19 mouse cellular contexts compared by ENCODE assay signal in the genomic region with DNA sequence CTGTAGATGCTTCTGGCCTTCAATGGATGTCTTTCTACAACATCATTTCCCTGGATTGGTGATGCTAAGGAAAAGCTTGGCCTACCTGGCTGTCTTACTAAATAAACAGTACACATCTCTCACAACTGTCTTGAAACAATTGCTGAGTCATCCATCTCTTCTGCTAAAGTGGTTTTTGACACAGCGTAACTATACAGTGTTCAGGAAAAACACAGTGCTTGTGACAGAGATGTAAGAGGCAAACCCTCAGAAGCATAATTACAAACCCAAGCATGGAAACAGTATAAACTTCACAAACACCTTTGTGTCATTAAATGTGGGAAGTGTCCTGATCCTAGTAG. TPM values are rescaled to one million over a fixed set of nuclear protein-coding genes. Genes with fewer than 3 reads are reported as not detected.
DNase-seq lines count a peak whose midpoint lies in the region; ATAC-seq and TF ChIP-seq lines count a peak whose summit lies in the region.
"Had no signal": no experiment of that assay in that cellular context is flagged by ENCODE, and none has a peak within 500 bp of the region (broad histone marks: within the 10 kb centered on the region; RNA-seq: fewer than 3 reads in every experiment).

No protein-coding gene starts in this region.

- 86% methylated on average over 1 of the region's 1 CpGs for WGBS in forebrain, embryonic 14.5 days
- WGBS in forebrain, postnatal 0 days = 67% methylated on average over 1 of the region's 1 CpGs
- WGBS in liver, embryonic 13.5 days (ENCODE audit: insufficient replicate concordance) = 87% methylated on average over 1 of the region's 1 CpGs
- 78% methylated on average over 1 of the region's 1 CpGs for WGBS in liver, embryonic 11.5 days
- WGBS in midbrain, embryonic 11.5 days = 95% methylated on average over 1 of the region's 1 CpGs
- WGBS in limb, embryonic 10.5 days = 94% methylated on average over 1 of the region's 1 CpGs

- peak overlapping the region; percentile 29 for H3K27ac ChIP-seq in forebrain, embryonic 14.5 days (ENCODE audit: low read depth, low read length)
- no peak overlapping the region for H3K27ac ChIP-seq in forebrain, postnatal 0 days (ENCODE audit: low read depth, low read length)
- peak overlapping the region; percentile 41; the same call in 1 of the 2 replicates for H3K27ac ChIP-seq in liver, embryonic 13.5 days
- H3K27ac ChIP-seq in liver, embryonic 11.5 days (ENCODE audit: low read depth, low read length) = no peak overlapping the region
- H3K27ac ChIP-seq in midbrain, embryonic 11.5 days (ENCODE audit: low read depth, low read length) = no peak overlapping the region
- no peak overlapping the region for H3K27ac ChIP-seq in limb, embryonic 10.5 days
- H3K27ac ChIP-seq: embryonic facial prominence, embryonic 10.5 days; heart, embryonic 10.5 days; lung, embryonic 15.5 days had no signal

- H3K4me1 ChIP-seq in forebrain, embryonic 14.5 days (ENCODE audit: control insufficient read depth, insufficient read depth, low read length) = no peaks in the 10 kb centered on the region; the same call in 1 of the 2 replicates
- no peaks in the 10 kb centered on the region for H3K4me1 ChIP-seq in forebrain, postnatal 0 days (ENCODE audit: insufficient read depth)
- peaks cover 14% of the 10 kb centered on the region for H3K4me1 ChIP-seq in liver, embryonic 13.5 days (replicated peaks)
- no peaks in the 10 kb centered on the region for H3K4me1 ChIP-seq in liver, embryonic 11.5 days (replicated peaks; ENCODE audit: control insufficient read depth, insufficient read depth, low read length)
- peaks cover 5% of the 10 kb centered on the region; the same call in 1 of the 2 replicates for H3K4me1 ChIP-seq in midbrain, embryonic 11.5 days (ENCODE audit: control insufficient read depth, insufficient read depth, low read length)
- H3K4me1 ChIP-seq in limb, embryonic 10.5 days = no peaks in the 10 kb centered on the region
- H3K4me1 ChIP-seq: embryonic facial prominence, embryonic 10.5 days; heart, embryonic 10.5 days; lung, embryonic 15.5 days had no signal

- no peak overlapping the region for H3K4me3 ChIP-seq in forebrain, embryonic 14.5 days (ENCODE audit: low read depth, low read length)
- H3K4me3 ChIP-seq in forebrain, postnatal 0 days (ENCODE audit: low read depth, low read length) = no peak overlapping the region
- H3K4me3 ChIP-seq in liver, embryonic 13.5 days (replicated peaks) = no peak overlapping the region
- H3K4me3 ChIP-seq in liver, embryonic 11.5 days (ENCODE audit: low read depth, low read length) = no peak overlapping the region
- no peak overlapping the region for H3K4me3 ChIP-seq in midbrain, embryonic 11.5 days (ENCODE audit: low read depth, low read length)
- H3K4me3 ChIP-seq in limb, embryonic 10.5 days = no peak overlapping the region
- H3K4me3 ChIP-seq: embryonic facial prominence, embryonic 10.5 days; heart, embryonic 10.5 days; lung, embryonic 15.5 days had no signal

- no peaks in the 10 kb centered on the region for H3K9me3 ChIP-seq in forebrain, embryonic 14.5 days (replicated peaks; ENCODE audit: control insufficient read depth, low read length)
- no peaks in the 10 kb centered on the region for H3K9me3 ChIP-seq in forebrain, postnatal 0 days (ENCODE audit: low read length)
- H3K9me3 ChIP-seq in liver, embryonic 13.5 days (replicated peaks) = no peaks in the 10 kb centered on the region
- H3K9me3 ChIP-seq in liver, embryonic 11.5 days (ENCODE audit: control insufficient read depth, low read length) = no peaks in the 10 kb centered on the region
- no peaks in the 10 kb centered on the region for H3K9me3 ChIP-seq in midbrain, embryonic 11.5 days (ENCODE audit: control insufficient read depth, low read length)
- no peaks in the 10 kb centered on the region for H3K9me3 ChIP-seq in limb, embryonic 10.5 days (replicated peaks)
- H3K9me3 ChIP-seq: embryonic facial prominence, embryonic 10.5 days; heart, embryonic 10.5 days; lung, embryonic 15.5 days had no signal

- ATAC-seq in forebrain, embryonic 14.5 days = no peak
- ATAC-seq in forebrain, postnatal 0 days = no peak
- ATAC-seq in liver, embryonic 13.5 days (ENCODE audit: low read depth) = 0 out of 2 replicates have a peak, but pooled peaks have one; percentile 57
- ATAC-seq in liver, embryonic 11.5 days (replicated peaks; ENCODE audit: low FRiP score) = no peak
- ATAC-seq in monocyte, adult 5-6 weeks (replicated peaks; ENCODE audit: insufficient number of reproducible peaks, low FRiP score, low TSS enrichment, poor library complexity, severe bottlenecking) = 0 out of 2 replicates have a peak, but pooled peaks have one; percentile 1
- ATAC-seq in midbrain, embryonic 11.5 days (ENCODE audit: low FRiP score) = no peak

- no peak for TF ChIP-seq CTCF in forebrain, postnatal 0 days (IDR thresholded peaks at IDR 0.05; ENCODE audit: low read depth)

- H3K9ac ChIP-seq in forebrain, embryonic 14.5 days (ENCODE audit: low read length) = no peak overlapping the region
- H3K9ac ChIP-seq in forebrain, postnatal 0 days = no peak overlapping the region
- no peak overlapping the region for H3K9ac ChIP-seq in liver, embryonic 13.5 days
- no peak overlapping the region for H3K9ac ChIP-seq in liver, embryonic 11.5 days (ENCODE audit: low read depth, low read length)
- H3K9ac ChIP-seq in midbrain, embryonic 11.5 days (ENCODE audit: low read length) = no peak overlapping the region
- H3K9ac ChIP-seq: lung, embryonic 15.5 days had no signal

- no peaks in the 10 kb centered on the region for H3K36me3 ChIP-seq in forebrain, embryonic 14.5 days (ENCODE audit: control insufficient read depth, insufficient read depth, low read length)
- no peaks in the 10 kb centered on the region for H3K36me3 ChIP-seq in forebrain, postnatal 0 days (ENCODE audit: insufficient read depth)
- peaks cover 29% of the 10 kb centered on the region for H3K36me3 ChIP-seq in liver, embryonic 13.5 days
- H3K36me3 ChIP-seq in liver, embryonic 11.5 days (ENCODE audit: control insufficient read depth, insufficient read depth, low read length) = no peaks in the 10 kb centered on the region
- no peaks in the 10 kb centered on the region for H3K36me3 ChIP-seq in midbrain, embryonic 11.5 days (ENCODE audit: control insufficient read depth, insufficient read depth, low read length)
- no peaks in the 10 kb centered on the region for H3K36me3 ChIP-seq in limb, embryonic 10.5 days
- H3K36me3 ChIP-seq: embryonic facial prominence, embryonic 10.5 days; heart, embryonic 10.5 days; lung, embryonic 15.5 days had no signal

- no peaks in the 10 kb centered on the region for H3K27me3 ChIP-seq in forebrain, embryonic 14.5 days (replicated peaks; ENCODE audit: control insufficient read depth, insufficient read depth, low read length)
- H3K27me3 ChIP-seq in forebrain, postnatal 0 days (ENCODE audit: insufficient read depth, low read length) = no peaks in the 10 kb centered on the region
- H3K27me3 ChIP-seq in liver, embryonic 13.5 days = no peaks in the 10 kb centered on the region
- no peaks in the 10 kb centered on the region for H3K27me3 ChIP-seq in liver, embryonic 11.5 days (replicated peaks; ENCODE audit: control insufficient read depth, insufficient read depth, low read length)
- no peaks in the 10 kb centered on the region for H3K27me3 ChIP-seq in midbrain, embryonic 11.5 days (ENCODE audit: control insufficient read depth, insufficient read depth, low read length)
- H3K27me3 ChIP-seq in limb, embryonic 10.5 days (ENCODE audit: low read depth, poor library complexity, severe bottlenecking) = no peaks in the 10 kb centered on the region
- H3K27me3 ChIP-seq: lung, embryonic 15.5 days had no signal

- no peak overlapping the region for H3K4me2 ChIP-seq in forebrain, embryonic 14.5 days (ENCODE audit: low read length)
- no peak overlapping the region for H3K4me2 ChIP-seq in forebrain, postnatal 0 days (ENCODE audit: low read depth)
- H3K4me2 ChIP-seq in liver, embryonic 13.5 days = no peak overlapping the region
- H3K4me2 ChIP-seq in liver, embryonic 11.5 days = no peak overlapping the region
- no peak overlapping the region for H3K4me2 ChIP-seq in midbrain, embryonic 11.5 days
- H3K4me2 ChIP-seq: lung, embryonic 15.5 days had no signal

- DNase-seq in forebrain, embryonic 14.5 days (ENCODE audit: low spot score) = no peak
- no peak for DNase-seq in forebrain, postnatal 0 days
- DNase-seq in liver, embryonic 13.5 days = no peak
- DNase-seq in liver, embryonic 11.5 days (ENCODE audit: low spot score) = no peak
- DNase-seq in induced T-regulatory cell, adult 2 months (ENCODE audit: low read depth) = peak; percentile 8
- no peak for DNase-seq in midbrain, embryonic 11.5 days (ENCODE audit: low spot score, missing footprints)
- DNase-seq in limb, embryonic 10.5 days (ENCODE audit: low spot score) = no peak
- DNase-seq: gastrocnemius, postnatal 10 days; heart, postnatal 4 days; kidney, adult 2 months; kidney, postnatal 36 days; thymus, postnatal 4 days had no signal

RNA-seq across cellular contexts. Expression of a gene that starts 5.9 kb away (rescaled TPM):
- polyA plus RNA-seq in forebrain, embryonic 14.5 days (2014; fragmentation: Nextera tagmentation; extraction: Ambion mirVana) = not detected in 2 replicates
- not detected in 2 replicates for total RNA-seq in forebrain, postnatal 0 days (2014; rRNA removed)
- not detected in 2 replicates for polyA plus RNA-seq in forebrain, postnatal 0 days (2015; fragmentation: Nextera tagmentation; extraction: Ambion mirVana)
- 0.28 and 0.38 TPM in 2 replicates for polyA plus RNA-seq in liver, embryonic 13.5 days (2015; fragmentation: Nextera tagmentation; extraction: Ambion mirVana)
- not detected in 2 replicates for polyA plus RNA-seq in liver, embryonic 11.5 days (2014; fragmentation: Nextera tagmentation; extraction: Ambion mirVana)
- not detected in 3 replicates for total RNA-seq in monocyte, adult 5-6 weeks (2017)
- not detected in 2 replicates for polyA plus RNA-seq in midbrain, embryonic 11.5 days (2014; fragmentation: Nextera tagmentation; extraction: Ambion mirVana)
- polyA plus RNA-seq in limb, embryonic 10.5 days (2016; fragmentation: Nextera tagmentation; extraction: Ambion mirVana) = 0.29 TPM in 1 of 2 replicates, not detected in the other
- total RNA-seq: gastrocnemius, postnatal 10 days; heart, postnatal 4 days; layer of hippocampus, postnatal 36 days had no signal
- polyA plus RNA-seq: heart, embryonic 10.5 days; kidney, adult 2 months; limb, embryonic 11.5 days; lung, embryonic 15.5 days; small intestine, adult 2 months had no signal

RNA-seq across cellular contexts. Expression of a gene that starts 6.6 kb away (rescaled TPM):
- polyA plus RNA-seq in forebrain, embryonic 14.5 days (2014; fragmentation: Nextera tagmentation; extraction: Ambion mirVana) = 8.6 and 10.2 TPM in 2 replicates
- 1.8 and 2.5 TPM in 2 replicates for total RNA-seq in forebrain, postnatal 0 days (2014; rRNA removed)
- 1.7 and 3.1 TPM in 2 replicates for polyA plus RNA-seq in forebrain, postnatal 0 days (2015; fragmentation: Nextera tagmentation; extraction: Ambion mirVana)
- 27.5 and 32.8 TPM in 2 replicates for polyA plus RNA-seq in liver, embryonic 13.5 days (2015; fragmentation: Nextera tagmentation; extraction: Ambion mirVana)
- 23.8 and 26.2 TPM in 2 replicates for polyA plus RNA-seq in liver, embryonic 11.5 days (2014; fragmentation: Nextera tagmentation; extraction: Ambion mirVana)
- total RNA-seq in monocyte, adult 5-6 weeks (2017) = 47.2 to 74.0 TPM (median 63.8 TPM) in 3 replicates
- 32.7 and 40.2 TPM in 2 replicates for polyA plus RNA-seq in midbrain, embryonic 11.5 days (2014; fragmentation: Nextera tagmentation; extraction: Ambion mirVana)
- 17.3 and 21.9 TPM in 2 replicates for polyA plus RNA-seq in limb, embryonic 10.5 days (2016; fragmentation: Nextera tagmentation; extraction: Ambion mirVana)

Comparison
In these comparisons a context has a peak if more than half of its experiments do, and no peak if none do; other contexts are left out.
1. ATAC-seq: peak in liver, embryonic 13.5 days (single experiment) and monocyte, adult 5-6 weeks (single experiment); none in forebrain, embryonic 14.5 days (single experiment), forebrain, postnatal 0 days (single experiment), liver, embryonic 11.5 days (single experiment) and midbrain, embryonic 11.5 days (single experiment).
2. H3K27ac ChIP-seq: peak in forebrain, embryonic 14.5 days (single experiment) and liver, embryonic 13.5 days (single experiment); none in forebrain, postnatal 0 days (single experiment), liver, embryonic 11.5 days (single experiment), midbrain, embryonic 11.5 days (single experiment) and limb, embryonic 10.5 days (single experiment).